9 mouse cellular contexts compared by ENCODE assay signal in genomic region chr6:101532436-101532835, GRCm38 (mm10).
DNase-seq lines count a peak whose midpoint lies in the region; ATAC-seq and TF ChIP-seq lines count a peak whose summit lies in the region.
"Had no signal": no experiment of that assay in that cellular context is flagged by ENCODE, and none has a peak within 500 bp of the region (broad histone marks: within the 10 kb centered on the region; RNA-seq: fewer than 3 reads in every experiment).

No protein-coding gene starts in this region.

- H3K9ac ChIP-seq in liver, postnatal 0 days (replicated peaks), result no peak overlapping the region
- no peak overlapping the region for H3K9ac ChIP-seq in liver, embryonic 12.5 days
- peak overlapping the region; percentile 37; the same call in 1 of the 2 replicates for H3K9ac ChIP-seq in heart, embryonic 16.5 days (ENCODE audit: low read length)
- no peak overlapping the region for H3K9ac ChIP-seq in midbrain, embryonic 11.5 days (ENCODE audit: low read length)

- no peaks in the 10 kb centered on the region for H3K4me1 ChIP-seq in liver, postnatal 0 days (ENCODE audit: insufficient read depth)
- H3K4me1 ChIP-seq in liver, embryonic 12.5 days, result no peaks in the 10 kb centered on the region
- H3K4me1 ChIP-seq in brown adipose tissue, adult 24 weeks (ENCODE audit: control insufficient read depth, insufficient read depth, insufficient read length, low read length), result no peaks in the 10 kb centered on the region
- peaks cover 8% of the 10 kb centered on the region for H3K4me1 ChIP-seq in heart, embryonic 16.5 days (ENCODE audit: control insufficient read depth, insufficient read depth, low read length)
- H3K4me1 ChIP-seq in midbrain, embryonic 10.5 days, result peaks cover 15% of the 10 kb centered on the region
- no peaks in the 10 kb centered on the region for H3K4me1 ChIP-seq in midbrain, embryonic 11.5 days (ENCODE audit: control insufficient read depth, insufficient read depth, low read length)

- peak overlapping the region; percentile 16; the same call in 1 of the 2 replicates for H3K4me2 ChIP-seq in liver, postnatal 0 days (ENCODE audit: low read depth, low read length)
- H3K4me2 ChIP-seq in liver, embryonic 12.5 days, result no peak overlapping the region
- peak overlapping the region; percentile 62 for H3K4me2 ChIP-seq in heart, embryonic 16.5 days (ENCODE audit: low read depth, low read length)
- no peak overlapping the region for H3K4me2 ChIP-seq in midbrain, embryonic 11.5 days

- no peaks in the 10 kb centered on the region for H3K9me3 ChIP-seq in liver, postnatal 0 days (ENCODE audit: low read length)
- H3K9me3 ChIP-seq in liver, embryonic 12.5 days (replicated peaks), result no peaks in the 10 kb centered on the region
- H3K9me3 ChIP-seq in heart, embryonic 16.5 days (replicated peaks; ENCODE audit: control insufficient read depth, low read length), result no peaks in the 10 kb centered on the region
- no peaks in the 10 kb centered on the region for H3K9me3 ChIP-seq in midbrain, embryonic 10.5 days (replicated peaks)
- H3K9me3 ChIP-seq in midbrain, embryonic 11.5 days (ENCODE audit: control insufficient read depth, low read length), result no peaks in the 10 kb centered on the region
- H3K9me3 ChIP-seq: forebrain, embryonic 10.5 days had no signal

- H3K36me3 ChIP-seq in liver, postnatal 0 days (replicated peaks; ENCODE audit: insufficient read depth, low read length), result no peaks in the 10 kb centered on the region
- H3K36me3 ChIP-seq in liver, embryonic 12.5 days, result no peaks in the 10 kb centered on the region
- H3K36me3 ChIP-seq in heart, embryonic 16.5 days (ENCODE audit: control insufficient read depth, insufficient read depth), result no peaks in the 10 kb centered on the region
- H3K36me3 ChIP-seq in midbrain, embryonic 10.5 days, result no peaks in the 10 kb centered on the region
- H3K36me3 ChIP-seq in midbrain, embryonic 11.5 days (ENCODE audit: control insufficient read depth, insufficient read depth, low read length), result no peaks in the 10 kb centered on the region
- H3K36me3 ChIP-seq: forebrain, embryonic 10.5 days had no signal

- ATAC-seq in liver, postnatal 0 days, result no peak
- ATAC-seq in liver, embryonic 12.5 days, result no peak
- no peak for ATAC-seq in heart, embryonic 16.5 days (replicated peaks; ENCODE audit: extremely low read depth, insufficient read depth, low FRiP score)
- ATAC-seq in midbrain, embryonic 11.5 days (ENCODE audit: low FRiP score), result no peak

- WGBS in liver, postnatal 0 days (ENCODE audit: insufficient replicate concordance), result 26% methylated on average over 7 of the region's 7 CpGs
- WGBS in liver, embryonic 12.5 days (ENCODE audit: insufficient replicate concordance), result 30% methylated on average over 7 of the region's 7 CpGs
- 16% methylated on average over 7 of the region's 7 CpGs for WGBS in heart, embryonic 16.5 days
- 66% methylated on average over 7 of the region's 7 CpGs for WGBS in midbrain, embryonic 10.5 days
- 66% methylated on average over 7 of the region's 7 CpGs for WGBS in midbrain, embryonic 11.5 days

- no peak overlapping the region for H3K4me3 ChIP-seq in liver, postnatal 0 days (ENCODE audit: low read depth, low read length)
- H3K4me3 ChIP-seq in liver, embryonic 12.5 days, result no peak overlapping the region
- H3K4me3 ChIP-seq in brown adipose tissue, adult 24 weeks (ENCODE audit: insufficient read depth, low read depth, low read length), result peak overlapping the region; percentile 33; the same call in 1 of the 2 replicates
- peak overlapping the region; percentile 32 for H3K4me3 ChIP-seq in heart, embryonic 16.5 days (ENCODE audit: low read length)
- no peak overlapping the region for H3K4me3 ChIP-seq in midbrain, embryonic 10.5 days
- H3K4me3 ChIP-seq in midbrain, embryonic 11.5 days (ENCODE audit: low read depth, low read length), result no peak overlapping the region
- H3K4me3 ChIP-seq: forebrain, embryonic 10.5 days had no signal

- TF ChIP-seq CTCF in liver, postnatal 0 days (IDR thresholded peaks at IDR 0.05; ENCODE audit: low read depth), result no peak

- H3K27me3 ChIP-seq in liver, postnatal 0 days (ENCODE audit: insufficient read depth, low read length), result no peaks in the 10 kb centered on the region
- no peaks in the 10 kb centered on the region for H3K27me3 ChIP-seq in liver, embryonic 12.5 days (replicated peaks)
- H3K27me3 ChIP-seq in heart, embryonic 16.5 days (ENCODE audit: control insufficient read depth, insufficient read depth, low read length), result no peaks in the 10 kb centered on the region
- no peaks in the 10 kb centered on the region; the same call in 1 of the 2 replicates for H3K27me3 ChIP-seq in midbrain, embryonic 10.5 days (ENCODE audit: low read depth, poor library complexity, severe bottlenecking)
- no peaks in the 10 kb centered on the region for H3K27me3 ChIP-seq in midbrain, embryonic 11.5 days (ENCODE audit: control insufficient read depth, insufficient read depth, low read length)

- no peak for TF ChIP-seq EP300 in liver, postnatal 0 days (IDR thresholded peaks at IDR 0.05; ENCODE audit: low read depth)

- DNase-seq in liver, postnatal 0 days, result no peak
- peak; percentile 47 for DNase-seq in skeletal muscle tissue, adult 2 months (ENCODE audit: low read depth, low spot score)
- DNase-seq in midbrain, embryonic 10.5 days (ENCODE audit: low spot score), result no peak
- DNase-seq in midbrain, embryonic 11.5 days (ENCODE audit: low spot score, missing footprints), result no peak
- DNase-seq in c-Kit-positive CD71-positive TER-119-positive erythroid progenitor cells, embryonic 14.5 days (ENCODE audit: low spot score), result no peak

- H3K27ac ChIP-seq in liver, postnatal 0 days (ENCODE audit: low read depth), result no peak overlapping the region
- H3K27ac ChIP-seq in liver, embryonic 12.5 days, result no peak overlapping the region
- no peak overlapping the region; the same call in 1 of the 2 replicates for H3K27ac ChIP-seq in brown adipose tissue, adult 24 weeks (replicated peaks; ENCODE audit: low read depth, low read length)
- H3K27ac ChIP-seq in heart, embryonic 16.5 days (ENCODE audit: low read length), result peak overlapping the region; percentile 53; the same call in 1 of the 2 replicates
- no peak overlapping the region for H3K27ac ChIP-seq in midbrain, embryonic 10.5 days (replicated peaks)
- H3K27ac ChIP-seq in midbrain, embryonic 11.5 days (ENCODE audit: low read depth, low read length), result no peak overlapping the region
- H3K27ac ChIP-seq: forebrain, embryonic 10.5 days had no signal

Comparison
In these comparisons a context has a peak if more than half of its experiments do, and no peak if none do; other contexts are left out.
1. H3K4me2 ChIP-seq: peak in liver, postnatal 0 days (single experiment) and heart, embryonic 16.5 days (single experiment); none in liver, embryonic 12.5 days (single experiment) and midbrain, embryonic 11.5 days (single experiment).
2. H3K4me3 ChIP-seq: peak in brown adipose tissue, adult 24 weeks (single experiment) and heart, embryonic 16.5 days (single experiment); none in liver, postnatal 0 days (single experiment), liver, embryonic 12.5 days (single experiment), midbrain, embryonic 10.5 days (single experiment) and midbrain, embryonic 11.5 days (single experiment).